Mouse (Mus musculus): ENCODE measurements at regions not wholly inside any gene's neighbourhood (a gene's known extent, or its start where the extent isn't known, plus 50 kb on each side); places are given as distances from the start of the nearest gene placed in this dataset.

DNA sequence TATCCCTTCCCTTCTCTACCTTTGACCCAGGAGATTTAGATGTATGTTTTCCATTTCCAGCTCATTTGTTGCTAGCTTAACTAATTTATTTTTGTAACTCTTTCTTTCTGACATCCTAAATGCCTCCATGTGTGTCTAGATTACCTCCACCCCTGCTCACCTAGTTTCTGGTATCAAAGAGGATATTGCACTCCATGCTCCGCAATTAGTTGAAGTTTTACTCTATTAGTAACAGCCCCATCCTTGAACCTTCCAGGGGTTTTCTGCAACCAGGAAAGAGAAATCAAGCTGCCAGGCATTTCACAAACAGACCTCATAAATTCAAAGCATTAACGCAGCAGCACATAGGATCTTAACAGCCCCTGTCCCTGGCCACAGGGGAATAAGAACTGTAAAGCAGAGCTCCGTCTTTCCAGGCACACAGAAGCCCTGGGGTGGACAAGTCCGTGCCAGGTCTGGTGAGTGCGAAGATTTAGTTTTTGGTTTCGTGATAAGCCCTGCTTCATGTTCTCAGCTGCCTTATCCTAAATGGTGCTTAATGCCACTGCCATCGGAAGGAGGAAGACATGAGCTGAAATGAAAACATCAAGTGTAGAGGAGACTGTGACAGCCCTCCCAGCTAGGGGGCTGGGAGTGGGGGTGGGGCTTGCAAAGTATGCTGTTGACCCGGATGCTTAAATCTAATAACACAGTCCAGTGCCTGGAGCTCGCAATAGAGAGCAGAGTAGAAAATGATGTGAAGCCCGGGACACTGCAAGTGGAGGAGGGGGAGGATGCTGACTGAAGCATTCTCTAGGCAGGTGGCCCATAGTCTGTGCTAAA lies 256.0 kb downstream of the Icos start:
- no peaks in the 10 kb centered on the region for H3K4me1 ChIP-seq
- no peaks in the 10 kb centered on the region for H3K36me3 ChIP-seq (replicated peaks; ENCODE audit: low read length)
- H3K4me3 ChIP-seq (replicated peaks): no peak overlapping the region
- no peaks in the 10 kb centered on the region for H3K27me3 ChIP-seq (replicated peaks)
- H3K9me3 ChIP-seq: no peaks in the 10 kb centered on the region
- TF ChIP-seq GATA1 (IDR thresholded peaks at IDR 0.05; ENCODE audit: borderline replicate concordance, low read length) (no peak), FLI1 (IDR thresholded peaks at IDR 0.05; ENCODE audit: low read length) (no peak)

DNA sequence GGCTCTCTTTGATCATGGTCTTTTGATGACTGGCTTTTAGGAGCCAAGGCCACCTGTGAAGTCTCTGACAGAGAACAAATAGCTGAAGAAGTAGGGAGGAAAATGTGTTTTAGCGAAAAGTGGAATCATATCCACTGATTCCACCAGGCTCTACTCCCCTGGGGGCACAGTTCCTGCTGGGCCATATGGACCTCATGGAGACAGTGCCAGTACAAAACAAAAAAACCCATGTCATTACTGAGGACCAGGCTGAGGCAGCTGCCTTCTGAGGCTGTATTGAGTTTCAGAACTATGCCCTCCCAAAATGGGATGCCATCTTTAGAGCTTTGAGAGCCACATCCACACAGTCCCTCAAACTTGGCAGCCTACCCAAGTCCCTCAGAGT lies 256.6 kb downstream of the Icos start:
- no peaks in the 10 kb centered on the region for H3K4me1 ChIP-seq
- H3K4me3 ChIP-seq (replicated peaks): no peak overlapping the region
- H3K36me3 ChIP-seq (replicated peaks; ENCODE audit: low read length): no peaks in the 10 kb centered on the region
- H3K9me3 ChIP-seq: no peaks in the 10 kb centered on the region
- no peaks in the 10 kb centered on the region for H3K27me3 ChIP-seq (replicated peaks)
- TF ChIP-seq GATA1 (IDR thresholded peaks at IDR 0.05; ENCODE audit: borderline replicate concordance, low read length): no peak
- no peak for TF ChIP-seq FLI1 (IDR thresholded peaks at IDR 0.05; ENCODE audit: low read length)

DNA sequence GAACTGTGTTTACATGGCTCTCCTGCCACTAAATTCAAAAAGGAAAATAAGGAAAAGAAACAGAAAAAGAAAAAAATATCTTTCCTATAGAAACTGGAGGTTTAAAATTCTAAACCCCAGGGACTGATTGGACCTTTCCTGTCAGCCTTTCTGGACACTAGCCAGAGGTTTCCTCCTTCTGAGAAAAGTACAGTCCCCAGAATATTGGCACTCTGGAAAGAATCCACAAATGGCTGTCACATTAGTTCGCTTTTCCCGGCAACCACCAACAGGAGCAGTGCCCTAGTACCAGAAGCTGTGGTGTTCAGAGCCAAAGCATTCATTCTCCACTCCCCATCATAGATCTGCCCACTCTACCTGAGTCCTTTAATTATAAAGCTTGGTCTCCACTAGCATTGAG lies 258.8 kb downstream of the Icos start:
- H3K4me1 ChIP-seq: no peaks in the 10 kb centered on the region
- no peaks in the 10 kb centered on the region; the same call in 1 of the 2 replicates for H3K9me3 ChIP-seq
- H3K27me3 ChIP-seq (replicated peaks): no peaks in the 10 kb centered on the region
- H3K36me3 ChIP-seq (replicated peaks; ENCODE audit: low read length): no peaks in the 10 kb centered on the region
- no peak overlapping the region for H3K4me3 ChIP-seq (replicated peaks)
- TF ChIP-seq FLI1 (IDR thresholded peaks at IDR 0.05; ENCODE audit: low read length) (no peak), GATA1 (IDR thresholded peaks at IDR 0.05; ENCODE audit: borderline replicate concordance, low read length) (no peak)

- H3K27me3 ChIP-seq (replicated peaks): no peaks in the 10 kb centered on the region
- no peak overlapping the region for H3K4me3 ChIP-seq (replicated peaks)
- H3K4me1 ChIP-seq: no peaks in the 10 kb centered on the region
- TF ChIP-seq GATA1 (IDR thresholded peaks at IDR 0.05; ENCODE audit: borderline replicate concordance, low read length): no peak
- no peak for TF ChIP-seq FLI1 (IDR thresholded peaks at IDR 0.05; ENCODE audit: low read length)
- no peaks in the 10 kb centered on the region for H3K36me3 ChIP-seq (replicated peaks; ENCODE audit: low read length)
- H3K9me3 ChIP-seq: no peaks in the 10 kb centered on the region; the same call in 1 of the 2 replicates
These were observed 260.9 kb downstream of the Icos start for GRCm38 (mm10) chr1:61238668-61239067.

DNA sequence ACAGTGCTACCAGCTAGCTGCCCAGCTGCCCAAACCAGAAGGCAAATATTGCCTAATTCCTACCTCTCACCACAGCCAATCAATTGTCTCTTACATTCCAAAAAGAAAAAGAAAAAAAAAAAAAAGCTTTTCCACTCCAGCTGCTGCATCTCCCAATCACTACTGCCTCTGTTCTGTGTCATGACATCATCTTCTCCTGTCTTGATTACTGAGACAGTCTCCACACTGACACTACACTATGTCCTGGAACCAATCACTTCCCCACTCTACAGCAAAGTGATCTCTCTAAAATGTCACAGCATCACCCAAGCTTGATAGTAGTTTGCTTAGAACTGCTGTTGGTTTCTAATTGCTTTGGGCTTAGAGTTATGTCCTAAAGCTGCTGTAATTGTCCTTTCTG lies 279.8 kb downstream of the Icos start:
- Histone ChIP-seq H3K27me3 (replicated peaks) (no peaks in the 10 kb centered on the region), H3K36me3 (replicated peaks; ENCODE audit: low read length) (no peaks in the 10 kb centered on the region), H3K4me3 (replicated peaks) (no peak overlapping the region), H3K4me1 (no peaks in the 10 kb centered on the region), H3K9me3 (0 out of 2 replicates have a peak, but pooled peaks cover 5% of the 10 kb centered on the region)
- no peak for TF ChIP-seq GATA1 (IDR thresholded peaks at IDR 0.05; ENCODE audit: borderline replicate concordance, low read length)
- TF ChIP-seq FLI1 (IDR thresholded peaks at IDR 0.05; ENCODE audit: low read length): no peak

DNA sequence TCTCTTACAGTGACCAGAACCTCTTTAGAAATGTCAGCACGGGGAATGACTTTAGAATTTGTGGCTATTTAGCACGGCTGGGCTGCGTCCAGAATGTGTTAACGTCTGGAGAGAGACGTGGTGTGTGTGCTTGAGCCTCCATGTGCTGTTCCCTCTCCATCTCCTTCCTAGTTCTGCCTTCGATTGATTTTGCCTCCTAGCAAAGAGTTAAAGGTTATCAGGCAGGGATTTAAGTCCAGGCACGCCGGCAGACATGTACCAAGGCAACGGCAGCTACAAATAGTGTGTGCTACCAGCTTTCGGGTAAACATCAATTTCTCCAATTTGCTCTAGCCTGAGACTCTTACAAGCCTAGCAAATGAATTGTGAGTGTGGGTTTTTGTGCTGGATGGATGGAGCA lies 285.7 kb downstream of the Icos start:
- TF ChIP-seq FLI1 (IDR thresholded peaks at IDR 0.05; ENCODE audit: low read length): no peak
- TF ChIP-seq GATA1 (IDR thresholded peaks at IDR 0.05; ENCODE audit: borderline replicate concordance, low read length): no peak
- Histone ChIP-seq H3K4me1 (no peaks in the 10 kb centered on the region), H3K36me3 (replicated peaks; ENCODE audit: low read length) (no peaks in the 10 kb centered on the region), H3K4me3 (replicated peaks) (no peak overlapping the region), H3K27me3 (replicated peaks) (no peaks in the 10 kb centered on the region), H3K9me3 (0 out of 2 replicates have a peak, but pooled peaks cover 5% of the 10 kb centered on the region)

GRCm38 (mm10) chr1:61265706-61266127 lies 288.0 kb downstream of the Icos start:
- Histone ChIP-seq H3K4me1 (no peaks in the 10 kb centered on the region), H3K4me3 (replicated peaks) (no peak overlapping the region), H3K9me3 (no peaks in the 10 kb centered on the region), H3K27me3 (replicated peaks) (no peaks in the 10 kb centered on the region), H3K36me3 (replicated peaks; ENCODE audit: low read length) (no peaks in the 10 kb centered on the region)
- TF ChIP-seq FLI1 (IDR thresholded peaks at IDR 0.05; ENCODE audit: low read length): no peak
- no peak for TF ChIP-seq GATA1 (IDR thresholded peaks at IDR 0.05; ENCODE audit: borderline replicate concordance, low read length)

DNA sequence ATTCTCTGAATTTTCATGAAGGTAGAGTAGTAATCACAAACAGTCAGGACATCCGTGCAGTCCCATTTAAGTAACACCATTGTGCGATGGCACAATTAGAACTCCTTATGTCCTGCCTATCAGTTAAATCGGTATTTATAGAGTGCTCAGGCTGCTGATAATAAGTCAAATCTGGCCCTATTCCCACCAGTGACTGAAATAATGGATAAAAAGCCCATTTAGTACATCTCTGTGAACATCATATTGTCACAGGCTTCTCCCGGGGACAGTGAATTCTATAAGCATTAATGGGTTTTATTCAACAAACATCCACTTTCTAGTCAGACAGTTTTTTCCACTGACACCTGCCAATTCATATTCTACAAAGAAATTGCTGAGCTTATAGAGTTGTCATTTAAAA lies 296.1 kb downstream of the Icos start:
- peaks cover 6% of the 10 kb centered on the region; the same call in 1 of the 2 replicates for H3K4me1 ChIP-seq
- no peaks in the 10 kb centered on the region for H3K36me3 ChIP-seq (replicated peaks; ENCODE audit: low read length)
- no peaks in the 10 kb centered on the region for H3K27me3 ChIP-seq (replicated peaks)
- no peak overlapping the region for H3K4me3 ChIP-seq (replicated peaks)
- H3K9me3 ChIP-seq: no peaks in the 10 kb centered on the region
- TF ChIP-seq FLI1 (IDR thresholded peaks at IDR 0.05; ENCODE audit: low read length) (no peak), GATA1 (IDR thresholded peaks at IDR 0.05; ENCODE audit: borderline replicate concordance, low read length) (no peak)

DNA sequence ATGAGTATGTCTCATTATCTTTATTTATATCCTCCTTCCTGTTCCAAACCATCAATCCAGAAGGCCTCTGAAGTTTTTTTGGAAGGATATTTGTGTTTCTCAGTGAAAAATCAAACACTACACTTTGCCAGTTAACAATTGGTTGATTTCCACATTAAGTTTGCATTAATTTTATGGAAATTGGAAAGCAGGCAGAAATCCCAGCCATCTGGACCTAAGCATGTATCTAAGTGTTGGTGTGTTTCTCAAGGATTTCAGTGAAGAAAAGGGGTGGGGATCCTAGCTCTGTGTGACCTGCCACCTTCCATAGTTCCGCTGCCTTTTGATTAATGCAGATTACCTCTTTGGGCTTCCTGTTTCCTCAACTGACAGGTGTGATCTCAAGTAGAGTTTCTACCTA lies 296.5 kb downstream of the Icos start:
- H3K36me3 ChIP-seq (replicated peaks; ENCODE audit: low read length): no peaks in the 10 kb centered on the region
- TF ChIP-seq FLI1 (IDR thresholded peaks at IDR 0.05; ENCODE audit: low read length): no peak
- TF ChIP-seq GATA1 (IDR thresholded peaks at IDR 0.05; ENCODE audit: borderline replicate concordance, low read length): no peak
- no peaks in the 10 kb centered on the region for H3K9me3 ChIP-seq
- H3K4me3 ChIP-seq (replicated peaks): no peak overlapping the region
- no peaks in the 10 kb centered on the region for H3K27me3 ChIP-seq (replicated peaks)
- H3K4me1 ChIP-seq: peaks cover 6% of the 10 kb centered on the region; the same call in 1 of the 2 replicates

GRCm38 (mm10) chr1:61277170-61277710 lies 299.5 kb downstream of the Icos start:
- no peaks in the 10 kb centered on the region for H3K9me3 ChIP-seq
- peaks cover 6% of the 10 kb centered on the region; the same call in 1 of the 2 replicates for H3K4me1 ChIP-seq
- no peaks in the 10 kb centered on the region for H3K36me3 ChIP-seq (replicated peaks; ENCODE audit: low read length)
- no peaks in the 10 kb centered on the region for H3K27me3 ChIP-seq (replicated peaks)
- H3K4me3 ChIP-seq (replicated peaks): no peak overlapping the region
- TF ChIP-seq FLI1 (IDR thresholded peaks at IDR 0.05; ENCODE audit: low read length): no peak
- TF ChIP-seq GATA1 (IDR thresholded peaks at IDR 0.05; ENCODE audit: borderline replicate concordance, low read length): no peak

Measured in megakaryocyte, embryonic 14.5 days (primary cell).